Mouse (Mus musculus) thymus, postnatal 25 days (tissue): Measurements from ENCODE around the gene Nudt3.

ENCODE experiments used
- DNase-seq: peaks from one replicate; pipeline ENCODE4 v3.0.0; 2022

Gene Nudt3

GRCm38 (mm10) chr17:27564391-27565162 lies 58.7 kb downstream of the Nudt3 start:
- peak; percentile 53 for DNase-seq

DNA sequence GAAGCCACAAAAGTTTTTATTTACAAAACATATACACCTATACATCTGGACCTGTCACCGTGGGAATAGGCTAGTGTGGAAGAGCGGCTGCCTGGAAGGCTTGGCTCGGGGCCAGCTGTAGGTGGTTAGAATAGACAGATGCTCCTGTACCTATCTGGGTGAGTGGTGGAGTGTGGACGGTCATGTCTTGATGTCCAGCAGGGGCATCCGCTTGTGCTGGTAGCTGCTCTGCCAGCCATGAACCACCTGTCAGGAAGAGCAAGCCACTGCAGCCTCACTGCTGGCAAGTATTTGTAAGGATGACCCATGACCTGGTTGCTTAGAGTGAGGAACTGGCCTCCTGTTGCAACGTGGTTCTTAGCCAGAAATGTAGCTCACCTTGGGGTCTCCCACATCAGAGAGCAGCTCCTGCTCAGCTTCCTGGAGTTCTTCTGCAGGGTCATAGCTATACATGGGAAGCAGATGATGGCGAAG lies 59.5 kb downstream of the Nudt3 start:
- no peak for DNase-seq

GRCm38 (mm10) chr17:27561809-27562526 lies 61.3 kb downstream of the Nudt3 start:
- DNase-seq: no peak

GRCm38 (mm10) chr17:27560926-27561480 lies 62.3 kb downstream of the Nudt3 start:
- no peak for DNase-seq

DNA sequence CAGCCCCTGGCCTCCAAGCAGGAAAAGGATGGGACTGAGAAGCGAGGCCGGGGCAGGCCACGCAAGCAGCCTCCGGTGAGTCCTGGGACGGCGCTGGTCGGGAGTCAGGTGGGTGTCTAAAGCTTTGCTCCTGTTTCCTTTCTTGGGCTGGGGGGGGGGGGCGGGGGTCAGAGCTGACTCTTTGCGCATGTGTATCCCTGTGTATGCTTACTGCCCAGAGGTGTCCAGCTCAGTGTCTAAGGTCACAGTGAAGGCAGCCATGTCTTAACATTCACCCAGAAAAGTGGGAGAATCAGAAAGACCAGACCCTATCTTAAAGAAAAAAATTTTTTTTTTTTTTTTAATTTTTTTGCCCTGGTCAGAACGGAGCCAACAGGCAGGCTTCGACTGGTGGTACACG lies 63.7 kb downstream of the Nudt3 start:
- no peak for DNase-seq

GRCm38 (mm10) chr17:27558845-27559244 lies 64.5 kb downstream of the Nudt3 start:
- no peak for DNase-seq

GRCm38 (mm10) chr17:27557927-27558661 lies 65.2 kb downstream of the Nudt3 start:
- DNase-seq: peak; percentile 27

DNA sequence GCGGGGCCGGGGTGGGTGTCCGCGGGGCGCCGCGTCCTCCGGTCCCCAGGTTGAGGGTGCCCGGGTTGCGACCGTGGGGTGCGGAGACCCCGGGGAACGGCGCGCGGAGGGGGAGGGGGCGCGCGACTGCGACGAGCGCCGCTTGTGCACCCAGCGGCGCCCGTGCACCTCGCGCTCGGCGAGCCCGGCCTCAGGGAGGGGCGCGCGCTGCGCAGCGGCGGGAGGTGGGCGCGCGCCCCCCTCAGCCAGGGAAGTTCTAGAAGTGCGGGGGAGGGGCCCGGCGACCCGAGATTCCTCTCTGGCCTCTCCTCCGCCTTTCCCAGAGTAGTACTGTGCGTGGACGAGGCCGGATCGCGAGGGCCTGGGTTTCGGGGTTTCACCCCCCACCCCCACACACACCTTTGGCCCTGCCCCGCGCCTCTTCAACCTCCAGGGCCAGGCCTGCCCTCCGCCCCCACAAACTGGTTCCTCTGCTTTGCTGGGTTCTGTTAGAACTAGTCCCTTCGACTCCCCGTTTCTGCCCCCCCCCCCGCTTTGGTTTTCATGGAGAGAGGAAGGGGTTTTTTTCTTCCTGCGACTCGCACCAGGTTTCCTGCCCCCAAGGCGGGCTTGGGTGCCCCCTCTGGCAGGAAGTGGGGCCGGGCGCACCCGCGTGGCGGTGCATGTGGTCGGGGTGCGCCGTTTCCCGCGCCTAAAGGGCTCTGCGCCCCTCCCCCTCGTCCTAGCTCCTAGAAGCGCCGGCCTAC lies 65.9 kb downstream of the Nudt3 start:
- peak; percentile 94 for DNase-seq

- peak; percentile 94 for DNase-seq
These were observed 66.8 kb downstream of the Nudt3 start, which contains the start of gene Hmga1 for GRCm38 (mm10) chr17:27556315-27557011. Hmga1 (plus strand) TSS chr17:27556497.

DNA sequence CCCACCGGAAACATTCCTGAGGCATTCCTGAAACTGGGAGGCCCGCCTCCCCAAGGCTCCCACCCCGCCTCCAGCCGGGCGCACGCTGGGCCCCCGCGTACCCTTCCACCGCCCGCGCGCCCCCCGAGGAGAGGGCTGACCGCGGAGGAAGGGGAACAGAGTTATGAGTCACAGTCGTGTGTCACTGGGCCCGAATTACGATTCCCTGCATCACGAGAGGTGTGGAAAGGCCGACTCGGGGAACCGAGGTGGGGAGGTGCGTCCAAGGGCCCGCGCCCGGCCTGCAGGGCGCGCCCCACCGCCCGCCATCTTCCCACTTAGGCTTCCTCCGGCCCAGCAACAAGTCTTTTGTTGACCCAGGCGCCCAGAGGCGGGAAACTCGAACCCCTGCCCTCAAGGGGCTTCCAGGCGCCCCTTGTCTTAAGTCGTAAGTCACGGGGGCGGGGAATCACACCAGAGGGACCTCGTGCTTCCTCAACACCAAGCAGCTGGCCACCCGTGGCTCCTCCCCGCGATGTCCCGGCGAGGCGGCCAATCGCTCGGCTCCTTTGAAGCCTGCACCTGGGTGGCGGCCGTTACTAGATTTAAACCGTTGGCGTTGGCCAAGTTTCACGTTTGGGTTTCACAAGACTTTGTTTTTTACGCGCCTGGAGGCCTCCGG lies 67.7 kb downstream of the Nudt3 start:
- peak; percentile 85 for DNase-seq

DNA sequence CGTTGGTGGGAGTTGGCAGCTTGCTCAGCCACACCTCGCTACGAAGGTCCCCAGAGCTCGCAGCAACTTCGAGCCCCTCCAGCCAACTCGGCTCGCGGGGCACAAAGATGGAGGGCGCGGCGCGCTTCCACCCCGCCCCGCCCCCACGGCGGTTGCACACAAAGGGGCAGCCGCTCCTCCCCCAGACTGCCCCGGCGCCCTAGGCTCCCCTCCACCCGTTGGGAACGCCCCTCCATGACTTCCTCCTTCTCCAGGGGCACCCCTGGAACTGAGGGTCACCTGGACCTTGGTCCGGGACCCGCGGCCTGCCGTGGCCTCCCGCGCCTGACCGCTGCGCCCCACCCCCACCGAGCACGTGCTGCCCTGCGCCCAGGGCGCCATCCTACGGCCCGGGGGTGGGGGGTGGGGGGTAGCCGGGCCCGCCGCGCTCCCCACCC lies 68.2 kb downstream of the Nudt3 start:
- peak; percentile 87 for DNase-seq

DNA sequence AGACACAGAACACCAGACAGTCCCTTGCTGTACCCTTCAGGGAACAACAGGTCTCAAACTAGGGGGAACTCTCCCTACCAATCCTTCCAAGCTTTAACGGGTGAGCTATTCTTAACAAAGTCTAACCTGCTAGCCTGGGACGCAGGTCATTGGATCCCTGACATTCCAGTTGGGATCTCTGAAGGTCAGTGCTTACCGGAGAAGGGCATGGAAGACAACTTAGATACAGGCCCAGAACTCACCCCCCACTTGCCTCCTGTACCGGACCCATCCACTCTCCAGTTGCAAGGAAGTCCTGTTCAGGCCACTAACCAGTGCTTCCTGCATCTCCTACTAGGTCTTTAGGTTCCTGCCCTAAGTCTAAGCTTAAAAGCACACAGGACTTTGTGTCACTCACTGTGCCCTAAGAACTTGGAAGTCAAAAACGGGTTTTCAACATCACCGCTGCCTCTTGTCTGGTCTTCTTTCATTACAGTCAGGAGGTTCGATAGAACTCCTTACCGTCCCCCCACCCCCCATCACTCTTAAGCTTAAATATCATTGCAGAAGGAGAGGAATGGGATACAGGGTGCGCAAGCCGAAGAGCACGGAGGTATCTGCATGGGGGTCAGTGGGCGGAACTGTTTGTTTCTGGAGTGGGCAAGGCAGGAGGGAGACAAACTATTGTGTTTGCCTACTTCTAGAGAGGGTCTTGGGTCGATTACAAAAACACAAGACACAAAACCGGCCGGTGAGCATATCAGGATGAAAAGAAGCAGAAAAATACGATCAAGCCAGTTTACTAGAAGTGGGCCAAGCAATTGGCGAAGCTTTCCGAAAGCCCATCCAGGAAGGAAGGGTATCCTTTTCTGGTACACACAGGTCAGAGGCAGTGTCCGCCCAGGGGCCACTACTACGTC lies 69.0 kb downstream of the Nudt3 start:
- DNase-seq: peak; percentile 25

DNA sequence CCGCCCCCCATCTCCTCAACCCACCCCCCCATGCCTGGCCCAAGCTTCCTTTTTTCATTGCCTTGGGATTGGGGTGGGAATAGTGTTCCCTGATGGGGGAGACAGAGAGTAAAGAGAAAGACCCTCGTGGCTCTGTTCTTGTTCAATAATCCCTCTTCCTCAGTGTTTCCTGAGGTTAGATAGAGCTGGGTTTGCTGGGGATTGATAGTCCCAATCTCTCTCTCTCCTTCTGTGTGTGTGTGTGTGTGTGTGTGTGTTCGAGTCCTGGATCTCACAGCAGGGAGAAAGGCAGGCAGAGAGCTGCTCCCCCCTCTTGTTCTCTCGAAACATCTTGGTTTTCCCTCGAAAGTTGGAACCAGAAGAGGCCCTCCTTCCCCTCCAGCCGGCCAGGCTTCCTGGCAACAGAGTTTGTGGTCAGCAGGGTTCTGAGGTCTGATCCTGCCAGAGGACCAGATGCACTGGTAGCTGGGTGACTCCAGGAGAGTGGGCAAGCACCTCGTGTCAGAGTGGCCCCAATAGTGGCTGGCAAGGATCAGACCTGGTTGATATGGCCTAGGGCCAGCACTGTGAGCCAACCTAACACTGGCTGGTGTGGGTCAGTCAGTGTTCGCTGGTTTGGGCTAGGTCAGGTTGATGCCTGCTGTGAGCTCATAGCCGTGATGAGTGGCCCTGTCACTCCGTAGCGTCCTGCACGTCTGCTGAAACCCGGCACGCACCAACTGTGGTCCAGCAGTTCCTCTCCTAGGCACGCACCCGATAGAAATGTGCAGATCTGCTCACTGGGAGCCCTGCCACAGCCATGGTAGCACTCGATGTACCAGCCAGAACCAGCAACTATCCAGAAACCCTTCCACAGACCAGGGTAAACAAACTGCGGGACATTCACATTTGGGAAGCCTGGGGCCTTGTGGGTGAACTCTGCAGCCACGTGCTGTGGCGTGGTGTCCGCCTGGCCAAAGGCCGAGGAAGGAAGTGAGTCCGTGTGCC lies 70.8 kb downstream of the Nudt3 start:
- DNase-seq: no peak

- DNase-seq: no peak
These were observed 71.8 kb downstream of the Nudt3 start for GRCm38 (mm10) chr17:27551393-27551940.

DNA sequence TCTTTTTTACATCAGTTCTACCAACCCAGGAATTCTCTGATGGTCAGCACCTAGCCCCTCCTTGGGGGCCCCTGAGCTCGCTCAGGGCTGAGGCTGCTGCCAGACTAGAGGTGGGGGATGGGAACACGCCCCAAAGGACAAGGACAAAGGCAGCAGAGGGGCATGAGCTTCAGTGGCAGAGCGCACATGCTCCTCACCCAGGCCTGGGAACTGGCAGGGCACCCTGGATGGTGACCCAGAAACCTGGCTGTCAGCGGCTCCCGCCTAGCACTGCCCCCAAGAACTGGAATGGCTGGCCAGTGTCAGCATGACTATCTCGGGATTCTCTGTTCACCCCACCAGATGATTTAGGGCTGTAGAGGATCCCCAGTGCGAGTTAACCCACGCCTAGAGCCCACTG lies 74.1 kb downstream of the Nudt3 start:
- DNase-seq: no peak

DNA sequence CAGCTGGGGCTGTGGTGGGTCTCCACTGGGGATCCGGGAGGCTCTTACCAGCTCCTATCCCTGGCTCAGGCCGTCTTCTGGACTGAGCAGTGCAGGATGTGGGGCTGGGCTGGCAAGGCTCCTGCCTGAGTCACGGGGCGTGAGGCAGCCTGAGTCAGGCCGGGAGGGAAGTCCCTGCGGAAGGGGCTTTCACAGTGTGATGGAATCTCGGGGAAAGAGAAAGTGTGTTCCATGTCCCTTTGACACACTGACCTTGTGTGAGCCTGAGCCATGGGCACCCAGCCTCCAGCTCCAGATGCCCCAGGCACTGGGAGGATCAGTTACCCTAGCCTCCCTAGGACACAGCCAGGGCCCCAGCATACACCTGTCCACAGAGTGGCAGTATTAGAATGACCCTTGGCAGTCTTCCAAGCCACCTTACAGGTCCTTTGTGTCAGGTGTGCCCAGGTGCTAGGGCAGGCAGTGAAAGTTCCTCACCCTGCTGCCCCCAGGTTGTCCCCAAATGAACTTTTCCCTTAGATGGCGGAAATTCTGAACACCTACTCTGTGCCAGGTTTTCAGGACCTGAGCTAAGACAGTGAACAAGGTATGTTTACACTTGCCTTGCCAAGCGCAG lies 75.9 kb downstream of the Nudt3 start:
- DNase-seq: no peak

GRCm38 (mm10) chr17:27546574-27547085 lies 76.7 kb downstream of the Nudt3 start:
- DNase-seq: no peak

GRCm38 (mm10) chr17:27545991-27546390 lies 77.3 kb downstream of the Nudt3 start:
- no peak for DNase-seq
